Mouse (Mus musculus) C2C12 (cell line): ENCODE measurements around the gene Cyb5b.
"Not testable (repeated sequence)": the region's sequence is repeated elsewhere in the genome, so short reads cannot be mapped to it uniquely, and the experiment has no call there.

ENCODE experiments used
- CEBPB ChIP-seq: IDR thresholded peaks from one replicate; pipeline ENCODE4 v1.6.1; 2011; ENCODE audit warnings: low read depth, mild to moderate bottlenecking, control low read depth, moderate library complexity
- CTCF ChIP-seq: IDR thresholded peaks from one replicate; pipeline ENCODE4 v1.5.1; 2011; ENCODE audit not compliant: control insufficient read depth, insufficient read depth, insufficient read length
- MAX ChIP-seq: IDR thresholded peaks from one replicate; pipeline ENCODE4 v1.6.1; 2011; ENCODE audit warnings: mild to moderate bottlenecking, control low read depth
- MYOD1 ChIP-seq: IDR thresholded peaks from one replicate; pipeline ENCODE4 v1.6.1; 2011; ENCODE audit warnings: low read depth; ENCODE audit not compliant: control insufficient read depth, insufficient read length
- MYOG ChIP-seq: IDR thresholded peaks from one replicate; pipeline ENCODE4 v1.6.1; 2011; ENCODE audit not compliant: control insufficient read depth, insufficient read length; ENCODE audit errors: extremely low read depth
- USF1 ChIP-seq: IDR thresholded peaks from one replicate; pipeline ENCODE4 v1.6.1; 2011; ENCODE audit warnings: low read depth, mild to moderate bottlenecking, control low read depth, moderate library complexity

GRCm38 (mm10) chr8:107217230-107217629 lies 66.8 kb downstream of the Cyb5b start:
- TF ChIP-seq CTCF, MAX, MYOD1, CEBPB, USF1, MYOG: not testable (repeated sequence)
